Mouse (Mus musculus) limb, embryonic 14.5 days (tissue): ENCODE measurements around the gene Hs2st1. TPM values are rescaled to one million over a fixed set of nuclear protein-coding genes. Genes with fewer than 3 reads are reported as not detected.

Source experiments
- ATAC-seq: fragments of 200-750 bp; cut with Nextera tagmentation; 2 replicates; pipeline ENCODE4 v1.8.0; 2017; ENCODE audit warnings: low read depth, moderate number of reproducible peaks, moderate TSS enrichment; ENCODE audit not compliant: low FRiP score
- DNase-seq: peaks from one replicate; pipeline ENCODE4 v3.0.0-alpha.2; 2015; ENCODE audit warnings: low spot score
- H3K27ac ChIP-seq: fragments of 300-500 bp; sonication (generic); replicated peaks from 2 replicates; pipeline ENCODE4 v1.5.1; 2014; ENCODE audit warnings: low read depth, mild to moderate bottlenecking, low read length, moderate library complexity, mixed read lengths
- H3K27me3 ChIP-seq: fragments of 300-500 bp; sonication (generic); 2 replicates; pipeline ENCODE4 v1.6.1; 2014; ENCODE audit warnings: low read length, mixed read lengths; ENCODE audit not compliant: control insufficient read depth, insufficient read depth
- H3K36me3 ChIP-seq: fragments of 300-500 bp; sonication (generic); 2 replicates; pipeline ENCODE4 v1.6.1; 2014; ENCODE audit warnings: mild to moderate bottlenecking, low read length, moderate library complexity, mixed read lengths; ENCODE audit not compliant: control insufficient read depth, insufficient read depth
- H3K4me1 ChIP-seq: fragments of 300-500 bp; sonication (generic); 2 replicates; pipeline ENCODE4 v1.6.1; 2014; ENCODE audit warnings: antibody characterized with exemption, low read length, mixed read lengths; ENCODE audit not compliant: control insufficient read depth, insufficient read depth
- H3K4me2 ChIP-seq: fragments of 300-500 bp; sonication (generic); replicated peaks from 2 replicates; pipeline ENCODE4 v1.6.1; 2014; ENCODE audit warnings: low read depth, mild to moderate bottlenecking, low read length, moderate library complexity; ENCODE audit not compliant: severe bottlenecking
- H3K4me3 ChIP-seq: fragments of 300-500 bp; sonication (generic); replicated peaks from 2 replicates; pipeline ENCODE4 v1.5.1; 2014; ENCODE audit warnings: low read length
- H3K9ac ChIP-seq: fragments of 300-500 bp; sonication (generic); 2 replicates; pipeline ENCODE4 v1.6.1; 2014; ENCODE audit warnings: mild to moderate bottlenecking, low read depth, low read length, moderate library complexity; ENCODE audit not compliant: severe bottlenecking
- H3K9me3 ChIP-seq: fragments of 300-500 bp; sonication (generic); 2 replicates; pipeline ENCODE4 v1.6.1; 2016; ENCODE audit warnings: low read length; ENCODE audit not compliant: control insufficient read depth
- POLR2A ChIP-seq: fragments of 200-500 bp; IDR thresholded peaks from 2 replicates; pipeline ENCODE4 v1.8.0; 2012; ENCODE audit warnings: inconsistent platforms, mild to moderate bottlenecking, moderate library complexity, borderline replicate concordance; ENCODE audit not compliant: insufficient read depth, insufficient read length; ENCODE audit errors: extremely low read depth
- WGBS: fragments of 180-500 bp; shearing (Covaris S2); extraction: QIAGEN DNeasy Blood & Tissue Kit; methylation state at CpG from one replicate; pipeline ENCODE4 v1.1.7; 2014; 5-methylcytosine and 5-hydroxymethylcytosine counted together
- polyA plus RNA-seq, 2 experiments: library from polyadenylated mRNA; depleted of rRNA in 1 of 2; stranded (reverse) in 1 of 2; unstranded in 1 of 2; fragments of >200 nt; fragmentation: Nextera tagmentation in 1 of 2; extraction: Ambion mirVana in 1 of 2; gene quantifications; 2 replicates each; pipeline versions ENCODE4 v1.2.1 to v1.2.3; 2012 to 2014

Gene Hs2st1
- polyA plus RNA-seq, 2 experiments, result 15.8 to 20.6 TPM

GRCm38 (mm10) chr3:144545152-144545551 is 24.8 kb downstream of the Hs2st1 start:
- no peaks in the 10 kb centered on the region for H3K36me3 ChIP-seq

GRCm38 (mm10) chr3:144541906-144542438 is 28.0 kb downstream of the Hs2st1 start:
- peaks cover 36% of the 10 kb centered on the region for H3K4me1 ChIP-seq
- no peak for TF ChIP-seq POLR2A
- no peaks in the 10 kb centered on the region for H3K9me3 ChIP-seq
- no peak overlapping the region for H3K4me3 ChIP-seq
- H3K9ac ChIP-seq, result no peak overlapping the region
- H3K36me3 ChIP-seq, result no peaks in the 10 kb centered on the region
- no peak overlapping the region for H3K4me2 ChIP-seq
- H3K27ac ChIP-seq, result no peak overlapping the region
- ATAC-seq (no peak), DNase-seq (no peak)
- H3K27me3 ChIP-seq, result no peaks in the 10 kb centered on the region
- 47% methylated on average over 6 of the region's 6 CpGs for WGBS

More at GRCm38 (mm10) chr3:144545152-144545551, 24.8 kb downstream of the Hs2st1 start:
- ATAC-seq (no peak), DNase-seq (no peak)
- Histone ChIP-seq H3K27ac (no peak overlapping the region), H3K9me3 (no peaks in the 10 kb centered on the region), H3K4me3 (no peak overlapping the region), H3K4me1 (peaks cover 23% of the 10 kb centered on the region), H3K4me2 (no peak overlapping the region), H3K27me3 (no peaks in the 10 kb centered on the region), H3K9ac (no peak overlapping the region)
- TF ChIP-seq POLR2A, result no peak
- 69% methylated on average over 7 of the region's 7 CpGs for WGBS

- no peaks in the 10 kb centered on the region for H3K9me3 ChIP-seq
- DNase-seq, result no peak
- H3K9ac ChIP-seq, result no peak overlapping the region
- no peak overlapping the region for H3K4me3 ChIP-seq
- H3K4me1 ChIP-seq, result peaks cover 32% of the 10 kb centered on the region
- H3K36me3 ChIP-seq, result no peaks in the 10 kb centered on the region
- 82% methylated on average over 3 of the region's 3 CpGs for WGBS
- ATAC-seq, result no peak
- H3K4me2 ChIP-seq, result no peak overlapping the region
- no peak overlapping the region for H3K27ac ChIP-seq
- TF ChIP-seq POLR2A, result no peak
- H3K27me3 ChIP-seq, result no peaks in the 10 kb centered on the region
These were observed 29.2 kb downstream of the Hs2st1 start for GRCm38 (mm10) chr3:144540805-144541204.

- Histone ChIP-seq H3K9me3 (no peaks in the 10 kb centered on the region), H3K9ac (no peak overlapping the region), H3K4me2 (no peak overlapping the region), H3K36me3 (no peaks in the 10 kb centered on the region), H3K27ac (no peak overlapping the region), H3K4me1 (peaks cover 31% of the 10 kb centered on the region), H3K27me3 (no peaks in the 10 kb centered on the region), H3K4me3 (no peak overlapping the region)
- ATAC-seq, result peak; percentile 45; the same call in 1 of the 2 replicates
- no peak for DNase-seq
- WGBS, result 81% methylated on average over 3 of the region's 3 CpGs
- TF ChIP-seq POLR2A, result no peak
These were observed 30.9 kb downstream of the Hs2st1 start for GRCm38 (mm10) chr3:144539051-144539450.

GRCm38 (mm10) chr3:144537078-144537855 is 32.7 kb downstream of the Hs2st1 start:
- no peak overlapping the region for H3K9ac ChIP-seq
- no peaks in the 10 kb centered on the region for H3K36me3 ChIP-seq
- DNase-seq (no peak), ATAC-seq (no peak)
- H3K9me3 ChIP-seq, result no peaks in the 10 kb centered on the region
- no peaks in the 10 kb centered on the region for H3K27me3 ChIP-seq
- H3K4me1 ChIP-seq, result peaks cover 36% of the 10 kb centered on the region
- no peak overlapping the region for H3K4me3 ChIP-seq
- WGBS, result 73% methylated on average over 7 of the region's 7 CpGs
- no peak overlapping the region for H3K27ac ChIP-seq
- no peak overlapping the region for H3K4me2 ChIP-seq
- TF ChIP-seq POLR2A, result no peak
